Mouse (Mus musculus) embryonic facial prominence, embryonic 10.5 days (tissue): ENCODE data around the gene Sumo3. TPM values are rescaled to one million over a fixed set of nuclear protein-coding genes. Genes with fewer than 3 reads are reported as not detected.
A peak's percentile ranks its signal among the peaks of the same experiment; 100 is the strongest.

Experiments
- DNase-seq: peaks from one replicate; pipeline ENCODE4 v3.0.0-alpha.2; 2017; ENCODE audit warnings: low spot score
- H3K27ac ChIP-seq: fragments of 300-500 bp; sonication (generic); replicated peaks from 2 replicates; pipeline ENCODE4 v1.5.1; 2016; ENCODE audit warnings: mild to moderate bottlenecking
- H3K27me3 ChIP-seq: fragments of 300-500 bp; sonication (generic); replicated peaks from 2 replicates; pipeline ENCODE4 v1.6.1; 2016; ENCODE audit warnings: low read depth, mild to moderate bottlenecking; ENCODE audit not compliant: poor library complexity, severe bottlenecking
- H3K36me3 ChIP-seq: fragments of 300-500 bp; sonication (generic); replicated peaks from 2 replicates; pipeline ENCODE4 v1.6.1; 2016; ENCODE audit warnings: mild to moderate bottlenecking, moderate library complexity
- H3K4me1 ChIP-seq: fragments of 300-500 bp; sonication (generic); 2 replicates; pipeline ENCODE4 v1.6.1; 2016
- H3K4me3 ChIP-seq: fragments of 300-500 bp; sonication (generic); 2 replicates; pipeline ENCODE4 v1.5.1; 2016; ENCODE audit warnings: mild to moderate bottlenecking, moderate library complexity
- H3K9me3 ChIP-seq: fragments of 300-500 bp; sonication (generic); 2 replicates; pipeline ENCODE4 v1.6.1; 2016; ENCODE audit warnings: mild to moderate bottlenecking
- WGBS: fragments of 180-500 bp; shearing (Covaris S2); methylation state at CpG from one replicate; pipeline ENCODE4 v1.1.7; 2016; 5-methylcytosine and 5-hydroxymethylcytosine counted together
- polyA plus RNA-seq: library from polyadenylated mRNA; unstranded; fragments of >200 nt; fragmentation: Nextera tagmentation; extraction: Ambion mirVana; gene quantifications from 2 replicates; pipeline ENCODE4 v1.2.1, GENCODE M21; 2016

The Sumo3 gene
- polyA plus RNA-seq, 1 experiment from 2014 or later, result 445 TPM

DNA sequence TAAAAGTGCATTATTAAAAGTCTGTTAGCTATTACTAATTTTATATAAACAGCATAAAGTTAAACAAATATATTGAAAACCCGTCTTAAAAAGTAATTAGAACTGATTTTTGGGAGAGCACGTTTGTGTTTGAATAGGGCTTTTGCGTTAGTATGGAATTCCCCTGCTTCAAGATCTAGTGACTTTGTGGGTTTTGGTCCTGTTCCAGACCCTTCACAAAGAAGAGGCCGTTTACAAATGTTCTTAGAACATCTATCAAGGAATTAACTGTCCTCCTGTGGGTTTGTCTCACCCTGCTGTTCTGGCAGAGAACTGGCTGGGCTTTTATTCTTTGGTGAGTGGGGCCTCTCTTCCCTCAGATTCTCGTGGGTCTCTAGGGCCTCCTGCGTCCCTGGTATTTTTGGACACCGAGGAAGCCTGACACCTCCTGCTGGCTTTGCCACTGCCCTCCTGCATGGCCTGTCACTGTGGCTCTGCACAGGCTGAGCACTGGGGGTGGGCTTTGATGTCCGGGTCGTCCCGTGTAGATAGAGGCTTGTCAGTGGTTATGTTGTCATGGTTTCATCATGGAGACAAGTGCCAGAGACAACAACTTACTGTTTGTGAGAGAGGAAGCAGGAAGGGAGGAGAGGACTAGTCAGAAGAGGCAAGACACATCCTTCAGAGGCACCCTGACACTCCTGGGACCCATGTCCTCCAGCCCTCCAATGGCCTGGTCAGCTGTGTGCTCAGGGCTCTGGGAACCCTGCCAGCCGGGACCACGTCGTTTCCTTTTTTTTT, 28.7 kb downstream of the Sumo3 start:
- H3K36me3 ChIP-seq, result peaks cover 87% of the 10 kb centered on the region

GRCm38 (mm10) chr10:77636234-77636922, 30.5 kb downstream of the Sumo3 start:
- Histone ChIP-seq H3K27me3 (no peaks in the 10 kb centered on the region), H3K9me3 (no peaks in the 10 kb centered on the region), H3K4me1 (no peaks in the 10 kb centered on the region), H3K36me3 (peaks cover 93% of the 10 kb centered on the region), H3K4me3 (no peak overlapping the region), H3K27ac (no peak overlapping the region)
- no peak for DNase-seq
- 90% methylated on average over 7 of the region's 7 CpGs for WGBS

More for the DNA sequence above, 28.7 kb downstream of the Sumo3 start:
- no peaks in the 10 kb centered on the region for H3K9me3 ChIP-seq
- WGBS, result 83% methylated on average over 13 of the region's 13 CpGs
- DNase-seq, result no peak
- H3K27ac ChIP-seq, result no peak overlapping the region
- no peaks in the 10 kb centered on the region for H3K4me1 ChIP-seq
- H3K27me3 ChIP-seq, result no peaks in the 10 kb centered on the region
- no peak overlapping the region for H3K4me3 ChIP-seq

DNA sequence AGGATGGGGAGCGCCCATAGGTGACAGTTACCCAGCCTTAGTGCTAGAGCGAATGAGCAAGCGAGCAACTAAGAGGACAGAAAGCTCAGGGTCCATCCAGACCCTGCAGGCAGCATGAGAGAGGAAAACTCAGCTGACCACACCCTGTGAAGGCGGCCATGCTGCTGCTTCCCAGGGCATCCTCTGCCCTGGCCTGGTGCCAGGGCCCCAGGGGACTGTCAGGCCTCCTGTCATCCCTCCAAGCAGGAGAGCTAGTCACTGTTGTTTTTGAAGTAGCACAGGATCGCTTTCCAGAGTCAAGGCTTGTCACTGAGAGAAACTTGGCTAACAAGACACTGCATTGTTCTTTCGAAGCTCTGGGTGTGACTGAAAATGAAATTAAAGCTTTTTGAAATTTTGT, 33.1 kb downstream of the Sumo3 start:
- peaks cover 95% of the 10 kb centered on the region for H3K36me3 ChIP-seq
- no peaks in the 10 kb centered on the region for H3K4me1 ChIP-seq
- H3K27ac ChIP-seq, result no peak overlapping the region
- no peaks in the 10 kb centered on the region for H3K27me3 ChIP-seq
- WGBS, result 85% methylated on average over 6 of the region's 6 CpGs
- no peak for DNase-seq
- no peaks in the 10 kb centered on the region for H3K9me3 ChIP-seq
- H3K4me3 ChIP-seq, result no peak overlapping the region

GRCm38 (mm10) chr10:77643160-77643559, 37.3 kb downstream of the Sumo3 start:
- H3K27me3 ChIP-seq, result no peaks in the 10 kb centered on the region
- H3K27ac ChIP-seq, result no peak overlapping the region
- no peaks in the 10 kb centered on the region for H3K4me1 ChIP-seq
- no peak for DNase-seq
- no peaks in the 10 kb centered on the region for H3K9me3 ChIP-seq
- H3K4me3 ChIP-seq, result no peak overlapping the region
- 90% methylated on average over 7 of the region's 7 CpGs for WGBS
- peaks cover 88% of the 10 kb centered on the region for H3K36me3 ChIP-seq

- H3K4me3 ChIP-seq, result no peak overlapping the region
- no peaks in the 10 kb centered on the region for H3K9me3 ChIP-seq
- DNase-seq, result no peak
- no peaks in the 10 kb centered on the region for H3K27me3 ChIP-seq
- no peaks in the 10 kb centered on the region for H3K4me1 ChIP-seq
- H3K36me3 ChIP-seq, result peaks cover 67% of the 10 kb centered on the region
- no peak overlapping the region for H3K27ac ChIP-seq
- 93% methylated on average over 5 of the region's 5 CpGs for WGBS
Measured at GRCm38 (mm10) chr10:77645571-77645970, 39.7 kb downstream of the Sumo3 start.

DNA sequence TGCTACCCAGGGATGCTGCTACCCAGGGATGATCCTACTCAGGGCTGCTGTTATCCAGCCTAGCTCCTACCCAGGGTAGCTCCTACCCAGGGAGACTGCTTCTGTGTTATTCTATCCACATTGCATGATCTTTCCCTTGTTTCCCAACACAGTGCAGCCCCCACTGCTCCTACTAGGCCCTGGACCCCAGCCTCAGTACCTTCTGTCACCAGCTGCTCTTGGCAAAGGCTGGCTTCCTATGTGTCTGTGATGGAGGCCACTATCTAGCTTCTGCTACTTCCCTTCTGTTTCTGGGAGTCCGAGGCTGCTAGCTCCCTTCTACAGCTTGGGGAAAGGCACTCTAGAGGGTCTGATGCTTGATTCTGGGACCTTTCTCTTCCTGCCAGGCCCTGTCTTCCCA, 41.6 kb downstream of the Sumo3 start:
- no peaks in the 10 kb centered on the region for H3K4me1 ChIP-seq
- H3K9me3 ChIP-seq, result no peaks in the 10 kb centered on the region
- H3K27me3 ChIP-seq, result no peaks in the 10 kb centered on the region
- no peak overlapping the region for H3K27ac ChIP-seq
- peaks cover 48% of the 10 kb centered on the region for H3K36me3 ChIP-seq
- no peak for DNase-seq
- 77% methylated on average over 1 of the region's 1 CpGs for WGBS
- no peak overlapping the region for H3K4me3 ChIP-seq

GRCm38 (mm10) chr10:77647901-77648300, 42.0 kb downstream of the Sumo3 start:
- H3K4me3 ChIP-seq, result no peak overlapping the region
- WGBS, result 83% methylated on average over 8 of the region's 8 CpGs

DNA sequence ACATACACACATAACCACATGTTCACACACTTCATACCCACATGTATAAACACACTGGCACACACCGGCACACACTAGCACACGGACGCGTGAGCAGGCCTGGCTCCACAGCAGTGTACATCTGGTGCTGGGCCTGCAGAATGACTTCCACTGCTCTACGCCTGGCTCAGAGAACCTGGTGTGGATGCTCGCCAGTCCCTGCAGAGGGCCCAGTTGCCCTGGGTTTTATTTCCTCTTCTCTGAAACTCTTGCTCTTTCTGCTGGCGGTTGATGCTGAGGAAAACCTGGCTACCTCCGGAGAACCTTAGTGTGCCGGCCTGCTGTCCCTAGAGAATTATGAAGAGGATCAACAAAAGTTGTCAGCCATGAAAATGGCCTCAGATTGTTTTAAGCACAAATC, 46.1 kb downstream of the Sumo3 start:
- H3K4me3 ChIP-seq, result no peak overlapping the region
- 88% methylated on average over 9 of the region's 9 CpGs for WGBS
- no peaks in the 10 kb centered on the region for H3K27me3 ChIP-seq
- H3K4me1 ChIP-seq, result no peaks in the 10 kb centered on the region
- no peak overlapping the region for H3K27ac ChIP-seq
- H3K36me3 ChIP-seq, result peaks cover 2% of the 10 kb centered on the region
- no peak for DNase-seq
- no peaks in the 10 kb centered on the region for H3K9me3 ChIP-seq

More at GRCm38 (mm10) chr10:77647901-77648300, 42.0 kb downstream of the Sumo3 start:
- peaks cover 44% of the 10 kb centered on the region for H3K36me3 ChIP-seq
- H3K27me3 ChIP-seq, result no peaks in the 10 kb centered on the region
- no peaks in the 10 kb centered on the region for H3K9me3 ChIP-seq
- no peaks in the 10 kb centered on the region for H3K4me1 ChIP-seq
- H3K27ac ChIP-seq, result no peak overlapping the region
- no peak for DNase-seq

DNA sequence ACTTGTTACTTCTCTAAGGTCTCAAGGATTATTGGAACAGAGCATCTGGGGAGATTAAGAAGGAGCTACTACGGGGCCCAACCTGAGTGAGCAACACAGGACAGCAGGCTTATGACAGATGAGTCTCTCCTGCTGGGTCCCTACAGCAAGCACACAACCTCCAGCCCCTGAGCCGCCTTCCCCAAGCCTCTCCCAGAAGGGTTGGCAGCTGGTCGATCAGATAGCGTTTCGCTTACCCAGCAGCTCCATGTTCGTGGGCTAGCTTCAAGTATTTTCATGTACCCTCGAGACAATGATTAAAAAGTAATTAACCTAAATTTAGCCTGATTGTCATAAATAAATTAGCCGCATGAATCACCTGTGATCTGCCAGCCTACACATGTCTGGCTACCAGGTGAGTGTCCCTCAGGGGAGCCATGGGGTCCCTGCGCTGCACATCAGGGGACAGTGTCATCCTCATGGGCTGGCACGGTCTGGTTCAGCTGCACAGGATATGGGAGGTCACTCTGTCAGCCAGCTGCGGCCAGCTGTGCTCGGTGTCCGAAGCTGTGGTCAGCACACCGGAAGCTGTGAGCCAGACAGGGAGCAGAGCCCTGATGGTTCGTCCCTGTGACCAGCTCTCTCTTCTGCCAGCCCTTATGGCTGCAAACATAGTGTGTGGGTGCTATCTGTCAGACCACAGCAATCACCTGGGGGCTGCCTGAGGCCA, 52.5 kb downstream of the Sumo3 start:
- H3K27ac ChIP-seq, result no peak overlapping the region
- no peaks in the 10 kb centered on the region for H3K9me3 ChIP-seq
- H3K4me3 ChIP-seq, result no peak overlapping the region
- 0 out of 2 replicates have a peak, but pooled peaks cover 3% of the 10 kb centered on the region for H3K4me1 ChIP-seq
- H3K27me3 ChIP-seq, result peaks cover 1% of the 10 kb centered on the region; the same call in 1 of the 2 replicates
- H3K36me3 ChIP-seq, result no peaks in the 10 kb centered on the region
- no peak for DNase-seq
- 78% methylated on average over 15 of the region's 15 CpGs for WGBS

GRCm38 (mm10) chr10:77663949-77664665, 58.2 kb downstream of the Sumo3 start:
- 56% methylated on average over 43 of the region's 43 CpGs for WGBS
- no peak overlapping the region; the same call in 1 of the 2 replicates for H3K27ac ChIP-seq
- DNase-seq, result no peak

DNA sequence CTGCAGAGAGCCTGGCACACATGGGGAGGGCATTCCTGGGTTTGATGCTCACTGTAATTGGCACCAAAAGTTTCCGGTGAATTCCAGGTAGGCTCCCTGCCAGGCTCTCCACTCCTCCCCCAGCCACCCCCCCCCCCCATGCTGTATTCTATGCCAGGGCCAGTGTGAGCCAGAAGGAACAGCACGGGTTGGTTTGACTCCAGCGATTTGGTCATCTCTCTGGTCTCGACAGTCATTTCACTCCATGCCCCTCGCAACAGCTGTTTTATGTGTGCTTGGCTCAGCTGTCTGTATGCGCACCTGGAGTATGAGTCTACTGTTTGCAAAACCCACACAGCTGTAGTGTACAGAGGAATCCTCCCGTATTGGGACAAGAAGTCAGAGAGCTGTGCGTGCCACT, 60.4 kb downstream of the Sumo3 start:
- no peak overlapping the region for H3K27ac ChIP-seq
- H3K4me3 ChIP-seq, result no peak overlapping the region
- WGBS, result 86% methylated on average over 8 of the region's 8 CpGs
- peaks cover 12% of the 10 kb centered on the region for H3K27me3 ChIP-seq
- no peaks in the 10 kb centered on the region for H3K9me3 ChIP-seq
- H3K36me3 ChIP-seq, result no peaks in the 10 kb centered on the region
- H3K4me1 ChIP-seq, result no peaks in the 10 kb centered on the region
- DNase-seq, result no peak

More at GRCm38 (mm10) chr10:77663949-77664665, 58.2 kb downstream of the Sumo3 start:
- H3K4me1 ChIP-seq, result no peaks in the 10 kb centered on the region
- peaks cover 12% of the 10 kb centered on the region for H3K27me3 ChIP-seq
- H3K4me3 ChIP-seq, result 0 out of 2 replicates have a peak overlapping the region, but pooled peaks have one; percentile 6
- no peaks in the 10 kb centered on the region for H3K9me3 ChIP-seq
- no peaks in the 10 kb centered on the region for H3K36me3 ChIP-seq

DNA sequence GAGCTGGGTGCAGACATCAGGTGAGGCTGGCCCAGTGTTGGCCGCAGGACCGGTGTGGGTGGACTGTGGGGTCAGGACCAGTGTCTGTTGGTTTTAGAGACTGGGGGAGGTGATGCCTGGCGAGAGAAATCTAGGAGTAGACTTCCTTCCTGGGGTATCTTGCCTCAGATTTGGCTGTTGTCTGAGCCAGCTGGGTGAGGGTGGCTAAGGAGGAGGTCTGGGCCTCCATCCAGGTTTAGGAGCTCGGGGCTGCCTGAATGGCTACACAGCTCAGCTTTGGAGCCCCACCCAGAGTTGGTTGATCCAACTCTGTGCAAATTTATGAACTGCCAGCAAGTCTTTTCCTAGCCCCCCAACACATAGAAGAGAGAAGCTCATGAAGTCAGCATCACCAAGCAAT, 61.5 kb downstream of the Sumo3 start:
- Histone ChIP-seq H3K27me3 (peaks cover 12% of the 10 kb centered on the region), H3K4me1 (no peaks in the 10 kb centered on the region), H3K27ac (no peak overlapping the region), H3K4me3 (no peak overlapping the region), H3K36me3 (no peaks in the 10 kb centered on the region), H3K9me3 (no peaks in the 10 kb centered on the region)
- 85% methylated on average over 4 of the region's 4 CpGs for whole genome bisulfite sequencing
- DNase-seq, result no peak
